Mouse (Mus musculus) stomach, postnatal 0 days (tissue): ENCODE data around the gene Nacad. TPM values are rescaled to one million over a fixed set of nuclear protein-coding genes. Genes with fewer than 3 reads are reported as not detected.

Experiments used
- ATAC-seq: fragments of 200-750 bp; cut with Nextera tagmentation; 2 replicates; pipeline ENCODE4 v1.8.0; 2017; ENCODE audit not compliant: low FRiP score, low TSS enrichment
- DNase-seq: peaks from one replicate; pipeline ENCODE4 v3.0.0-alpha.2; 2016; ENCODE audit warnings: low spot score
- H3K27ac ChIP-seq: fragments of 300-500 bp; sonication (generic); replicated peaks from 2 replicates; pipeline ENCODE4 v1.5.1; 2014; ENCODE audit warnings: mild to moderate bottlenecking, control low read depth
- H3K27me3 ChIP-seq: fragments of 300-500 bp; sonication (generic); 2 replicates; pipeline ENCODE4 v1.6.1; 2014; ENCODE audit warnings: low read length; ENCODE audit not compliant: control insufficient read depth, insufficient read depth
- H3K36me3 ChIP-seq: fragments of 300-500 bp; sonication (generic); 2 replicates; pipeline ENCODE4 v1.6.1; 2014; ENCODE audit warnings: low read length, mixed read lengths; ENCODE audit not compliant: control insufficient read depth, insufficient read depth
- H3K4me1 ChIP-seq: fragments of 300-500 bp; sonication (generic); replicated peaks from 2 replicates; pipeline ENCODE4 v1.6.1; 2014; ENCODE audit warnings: antibody characterized with exemption; ENCODE audit not compliant: control insufficient read depth, insufficient read depth
- H3K4me2 ChIP-seq: fragments of 300-500 bp; sonication (generic); replicated peaks from 2 replicates; pipeline ENCODE4 v1.6.1; 2014; ENCODE audit warnings: low read depth, mild to moderate bottlenecking, control low read depth, moderate library complexity
- H3K4me3 ChIP-seq: fragments of 300-500 bp; sonication (generic); 2 replicates; pipeline ENCODE4 v1.5.1; 2014; ENCODE audit warnings: low read depth, low read length, control low read depth
- H3K9ac ChIP-seq: fragments of 300-500 bp; sonication (generic); 2 replicates; pipeline ENCODE4 v1.6.1; 2014; ENCODE audit warnings: mild to moderate bottlenecking, low read length, control low read depth, mixed read lengths
- H3K9me3 ChIP-seq: fragments of 300-500 bp; sonication (generic); 2 replicates; pipeline ENCODE4 v1.6.1; 2016; ENCODE audit warnings: low read length; ENCODE audit not compliant: control insufficient read depth
- CTCF ChIP-seq: IDR thresholded peaks from 2 replicates; pipeline ENCODE4 v1.5.1; 2016; ENCODE audit warnings: antibody characterized with exemption, low read depth, mild to moderate bottlenecking, moderate library complexity
- EP300 ChIP-seq: optimal IDR thresholded peaks from 2 replicates; pipeline ENCODE3; 2016; ENCODE audit warnings: antibody characterized with exemption
- WGBS: fragments of 180-500 bp; shearing (Covaris S2); extraction: QIAGEN DNeasy Blood & Tissue Kit; methylation state at CpG from one replicate; pipeline ENCODE4 v1.1.7; 2014; 5-methylcytosine and 5-hydroxymethylcytosine counted together
- polyA plus RNA-seq: library from polyadenylated mRNA; unstranded; fragments of >200 nt; fragmentation: Nextera tagmentation; extraction: Ambion mirVana; gene quantifications from 2 replicates; pipeline ENCODE4 v1.2.1, GENCODE M21; 2015

Nacad gene
- polyA plus RNA-seq, 1 experiment from 2014 or later, result 7.3 TPM

GRCm38 (mm10) chr11:6568584-6569409, 37.1 kb downstream of the Nacad start:
- TF ChIP-seq EP300 (no peak), CTCF (peak; percentile 59)
- Histone ChIP-seq H3K27me3 (no peaks in the 10 kb centered on the region), H3K27ac (peak overlapping the region; percentile 73), H3K9me3 (no peaks in the 10 kb centered on the region), H3K4me1 (no peaks in the 10 kb centered on the region), H3K4me3 (peak overlapping the region; percentile 4; the same call in 1 of the 2 replicates), H3K4me2 (peak overlapping the region; percentile 18), H3K9ac (0 out of 2 replicates have a peak overlapping the region, but pooled peaks have one; percentile 35), H3K36me3 (no peaks in the 10 kb centered on the region)
- ATAC-seq (peak; percentile 59), DNase-seq (no peak)
- 44% methylated on average over 11 of the region's 11 CpGs for WGBS

GRCm38 (mm10) chr11:6567951-6568350, 37.9 kb downstream of the Nacad start:
- Histone ChIP-seq H3K4me1 (no peaks in the 10 kb centered on the region), H3K9me3 (no peaks in the 10 kb centered on the region), H3K27me3 (no peaks in the 10 kb centered on the region), H3K4me3 (no peak overlapping the region), H3K4me2 (no peak overlapping the region), H3K9ac (no peak overlapping the region), H3K27ac (peak overlapping the region; percentile 63), H3K36me3 (no peaks in the 10 kb centered on the region)
- no peak for DNase-seq
- 81% methylated on average over 8 of the region's 8 CpGs for WGBS
- no peak; the same call in 1 of the 2 replicates for ATAC-seq
- no peak for TF ChIP-seq EP300
- TF ChIP-seq CTCF, result no peak

- Histone ChIP-seq H3K27me3 (no peaks in the 10 kb centered on the region), H3K4me2 (no peak overlapping the region), H3K27ac (no peak overlapping the region), H3K9me3 (no peaks in the 10 kb centered on the region), H3K4me3 (no peak overlapping the region), H3K9ac (no peak overlapping the region), H3K4me1 (no peaks in the 10 kb centered on the region), H3K36me3 (no peaks in the 10 kb centered on the region)
- DNase-seq (no peak), ATAC-seq (no peak)
- TF ChIP-seq CTCF, result no peak
- no peak for TF ChIP-seq EP300
- WGBS, result 84% methylated on average over 4 of the region's 4 CpGs
Observed at GRCm38 (mm10) chr11:6566496-6566895, 39.4 kb downstream of the Nacad start.

- TF ChIP-seq EP300 (no peak), CTCF (no peak)
- no peak for ATAC-seq
- Histone ChIP-seq H3K27me3 (no peaks in the 10 kb centered on the region), H3K27ac (no peak overlapping the region), H3K4me2 (no peak overlapping the region), H3K9ac (no peak overlapping the region), H3K9me3 (no peaks in the 10 kb centered on the region), H3K4me3 (no peak overlapping the region), H3K36me3 (no peaks in the 10 kb centered on the region), H3K4me1 (no peaks in the 10 kb centered on the region)
- no peak for DNase-seq
- 85% methylated on average over 4 of the region's 4 CpGs for WGBS
Observed at GRCm38 (mm10) chr11:6563201-6563600, 42.7 kb downstream of the Nacad start.

GRCm38 (mm10) chr11:6562359-6562758, 43.5 kb downstream of the Nacad start:
- no peak overlapping the region; the same call in 1 of the 2 replicates for H3K4me2 ChIP-seq
- no peak for DNase-seq
- TF ChIP-seq EP300 (no peak), CTCF (0 out of 2 replicates have a peak, but pooled peaks have one; percentile 2)

GRCm38 (mm10) chr11:6561474-6561873, 44.4 kb downstream of the Nacad start:
- DNase-seq, result no peak
- Histone ChIP-seq H3K36me3 (no peaks in the 10 kb centered on the region), H3K4me1 (no peaks in the 10 kb centered on the region), H3K9ac (no peak overlapping the region; the same call in 1 of the 2 replicates), H3K4me3 (peak overlapping the region; percentile 17), H3K27ac (peak overlapping the region; percentile 84), H3K27me3 (no peaks in the 10 kb centered on the region), H3K4me2 (peak overlapping the region; percentile 33), H3K9me3 (no peaks in the 10 kb centered on the region)
- no peak for TF ChIP-seq EP300
- no peak for TF ChIP-seq CTCF
- ATAC-seq, result no peak
- 79% methylated on average over 4 of the region's 4 CpGs for WGBS

More at GRCm38 (mm10) chr11:6562359-6562758, 43.5 kb downstream of the Nacad start:
- no peak overlapping the region for H3K4me3 ChIP-seq
- no peaks in the 10 kb centered on the region for H3K9me3 ChIP-seq
- no peaks in the 10 kb centered on the region for H3K4me1 ChIP-seq
- WGBS, result 63% methylated on average over 6 of the region's 6 CpGs
- H3K36me3 ChIP-seq, result no peaks in the 10 kb centered on the region
- H3K27me3 ChIP-seq, result no peaks in the 10 kb centered on the region
- 0 out of 2 replicates have a peak overlapping the region, but pooled peaks have one; percentile 8 for H3K9ac ChIP-seq
- H3K27ac ChIP-seq, result peak overlapping the region; percentile 58; the same call in 1 of the 2 replicates
- peak; percentile 56; the same call in 1 of the 2 replicates for ATAC-seq
